Mouse (Mus musculus): ENCODE data around the gene Mrgprd.

GRCm38 (mm10) chr7:145329982-145330381 is 15.3 kb downstream of the Mrgprd start:
- TF ChIP-seq CTCF (IDR thresholded peaks at IDR 0.05; ENCODE audit: control insufficient read depth, insufficient read depth, insufficient replicate concordance, low read depth, low read length) (no peak), POLR2A (IDR thresholded peaks at IDR 0.05; ENCODE audit: control insufficient read depth, low read depth, low read length) (no peak)
